Mouse (Mus musculus) myocyte (in vitro differentiated cells): Measurements from ENCODE around the gene Rem1. TPM values are rescaled to one million over a fixed set of nuclear protein-coding genes. Genes with fewer than 3 reads are reported as not detected.

Experiments used
- H3K27me3 ChIP-seq: one replicate; pipeline ENCODE4 v1.6.1; 2011; ENCODE audit not compliant: control insufficient read depth, insufficient read depth, insufficient read length
- H3K36me3 ChIP-seq: one replicate; pipeline ENCODE4 v1.6.1; 2011; ENCODE audit not compliant: control insufficient read depth, insufficient read depth
- H3K4me2 ChIP-seq: one replicate; pipeline ENCODE4 v1.6.1; 2011; ENCODE audit warnings: low read depth, control low read depth
- H3K4me3 ChIP-seq: one replicate; pipeline ENCODE4 v1.5.1; 2011; ENCODE audit warnings: mild to moderate bottlenecking, control low read depth, moderate library complexity
- H3K79me2 ChIP-seq: one replicate; pipeline ENCODE4 v1.6.1; 2011; ENCODE audit not compliant: control insufficient read depth, insufficient read depth
- H3ac ChIP-seq: one replicate; pipeline ENCODE4 v1.6.1; 2011; ENCODE audit not compliant: control insufficient read depth, insufficient read length
- CEBPB ChIP-seq: IDR thresholded peaks from 2 replicates; pipeline ENCODE4 v1.6.1; 2011; ENCODE audit warnings: mild to moderate bottlenecking, moderate library complexity; ENCODE audit not compliant: poor library complexity, insufficient read depth, severe bottlenecking
- E2F4 ChIP-seq: IDR thresholded peaks from one replicate; pipeline ENCODE4 v1.6.1; 2011; ENCODE audit warnings: mild to moderate bottlenecking, control low read depth, moderate library complexity; ENCODE audit not compliant: insufficient read depth
- MAX ChIP-seq: IDR thresholded peaks from one replicate; pipeline ENCODE4 v1.6.1; 2011; ENCODE audit warnings: low read depth, mild to moderate bottlenecking, control low read depth
- MYOD1 ChIP-seq, 3 experiments: IDR thresholded peaks; one replicate each; pipeline ENCODE4 v1.6.1; 2011; ENCODE audit warnings: control low read depth in 2 of 3, low read depth in 2 of 3, mild to moderate bottlenecking in 2 of 3, moderate library complexity in 1 of 3; ENCODE audit not compliant: insufficient read length in 2 of 3, control insufficient read depth in 1 of 3
- MYOG ChIP-seq, 3 experiments: IDR thresholded peaks; one replicate each; pipeline ENCODE4 v1.6.1; 2011; ENCODE audit warnings: control low read depth in 2 of 3, low read depth in 2 of 3, mild to moderate bottlenecking in 2 of 3; ENCODE audit not compliant: insufficient read length in 2 of 3, control insufficient read depth in 1 of 3, insufficient read depth in 1 of 3
- POLR2A ChIP-seq: IDR thresholded peaks from one replicate; pipeline ENCODE4 v1.6.1; 2011; ENCODE audit warnings: low read depth, mild to moderate bottlenecking, control low read depth, moderate library complexity; ENCODE audit not compliant: insufficient read length
- POLR2AphosphoS2 ChIP-seq: IDR thresholded peaks from one replicate; pipeline ENCODE4 v1.6.1; 2011; ENCODE audit warnings: low read depth, control low read depth; ENCODE audit not compliant: insufficient read length
- REST ChIP-seq: IDR thresholded peaks from one replicate; pipeline ENCODE4 v1.6.1; 2011; ENCODE audit warnings: mild to moderate bottlenecking, control low read depth, moderate library complexity; ENCODE audit not compliant: insufficient read depth, insufficient read length
- SRF ChIP-seq: IDR thresholded peaks from one replicate; pipeline ENCODE4 v1.6.1; 2011; ENCODE audit warnings: low read depth; ENCODE audit not compliant: control insufficient read depth, insufficient read length
- TCF12 ChIP-seq: IDR thresholded peaks from one replicate; pipeline ENCODE4 v1.6.1; 2011; ENCODE audit warnings: mild to moderate bottlenecking, control low read depth; ENCODE audit not compliant: poor library complexity, insufficient read depth, severe bottlenecking
- TCF3 ChIP-seq: IDR thresholded peaks from one replicate; pipeline ENCODE4 v1.6.1; 2011; ENCODE audit warnings: low read depth, control low read depth; ENCODE audit not compliant: insufficient read length
- USF1 ChIP-seq: IDR thresholded peaks from one replicate; pipeline ENCODE4 v1.6.1; 2011; ENCODE audit warnings: low read depth, mild to moderate bottlenecking, control low read depth, moderate library complexity
- polyA plus RNA-seq: library from polyadenylated mRNA; unstranded; fragments of >200 nt; fragmentation: generic; extraction: Trizol; gene quantifications from one replicate; pipeline ENCODE4 v1.2.1, GENCODE M21; 2012; ENCODE audit warnings: missing spikeins

The Rem1 gene
- 28.3 TPM for polyA plus RNA-seq

DNA sequence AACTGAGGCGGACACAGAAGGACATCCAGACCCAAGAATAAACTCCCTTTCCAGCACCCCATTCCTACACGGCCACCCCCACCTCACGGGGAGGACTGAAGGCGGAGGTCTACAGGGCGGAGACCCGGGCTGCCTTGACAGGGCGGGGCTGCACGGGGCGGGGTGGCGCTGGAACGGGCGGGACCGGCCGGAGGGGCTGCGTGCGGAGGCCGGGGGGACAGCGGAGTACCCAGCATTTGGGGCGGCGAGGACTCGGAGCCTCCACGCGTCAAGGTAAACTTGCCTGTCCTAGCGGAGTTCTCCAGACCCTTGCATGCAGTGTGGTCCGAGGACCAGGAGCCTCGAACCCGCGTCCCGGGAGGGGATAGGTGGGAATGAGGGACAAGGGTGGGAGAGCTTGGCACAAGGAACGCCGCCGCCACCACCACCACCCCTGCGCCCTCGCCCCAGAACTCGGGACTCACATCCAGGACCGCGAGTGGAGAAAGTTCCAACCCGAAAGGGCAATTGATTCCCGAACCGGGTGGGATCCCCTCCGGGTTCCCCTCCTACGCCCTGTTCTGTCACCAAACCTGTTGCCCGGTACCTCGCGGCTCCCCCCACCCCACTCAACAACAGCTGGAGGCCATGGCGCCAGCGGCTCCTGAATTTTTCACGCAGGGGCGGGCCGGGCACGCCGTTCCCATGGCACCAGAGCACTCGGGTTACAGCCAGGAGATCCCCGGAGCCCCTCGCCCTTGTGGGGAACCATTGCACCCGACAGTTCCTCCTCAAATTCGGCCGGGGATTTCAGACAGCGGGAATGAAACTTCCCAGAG, at the start of gene Rem1:
Gene Rem1, plus strand, starts transcription at position 178 of the 818 bp plus-strand sequence.
- peak within 1 kb of the TSS; percentile 37 for H3ac ChIP-seq
- peaks cover 23% of the 10 kb centered on the region for H3K79me2 ChIP-seq
- peak within 1 kb of the TSS; percentile 87 for H3K4me3 ChIP-seq
- peak within 1 kb of the TSS; percentile 85 for H3K4me2 ChIP-seq
- no peak for TF ChIP-seq TCF12
- peak; percentile 25 for TF ChIP-seq POLR2AphosphoS2
- no peak for TF ChIP-seq E2F4
- no peak for TF ChIP-seq REST
- peak; percentile 74 for TF ChIP-seq POLR2A
- TF ChIP-seq MYOD1 (IDR thresholded peaks at IDR 0.05; ENCODE audit: control insufficient read depth in 1 of 3, insufficient read length in 2 of 3, low read depth in 2 of 3), result peak in 2 of 3 experiments; percentile 35 to 71
- no peak for TF ChIP-seq MAX
- TF ChIP-seq SRF, result no peak
- TF ChIP-seq USF1, result no peak
- peak in 2 of 3 experiments; percentile 56 to 72 for TF ChIP-seq MYOG (IDR thresholded peaks at IDR 0.05; ENCODE audit: control insufficient read depth in 1 of 3, insufficient read depth in 1 of 3, insufficient read length in 2 of 3, low read depth in 2 of 3)
- H3K27me3 ChIP-seq, result no peaks in the 10 kb centered on the region
- no peaks in the 10 kb centered on the region for H3K36me3 ChIP-seq

DNA sequence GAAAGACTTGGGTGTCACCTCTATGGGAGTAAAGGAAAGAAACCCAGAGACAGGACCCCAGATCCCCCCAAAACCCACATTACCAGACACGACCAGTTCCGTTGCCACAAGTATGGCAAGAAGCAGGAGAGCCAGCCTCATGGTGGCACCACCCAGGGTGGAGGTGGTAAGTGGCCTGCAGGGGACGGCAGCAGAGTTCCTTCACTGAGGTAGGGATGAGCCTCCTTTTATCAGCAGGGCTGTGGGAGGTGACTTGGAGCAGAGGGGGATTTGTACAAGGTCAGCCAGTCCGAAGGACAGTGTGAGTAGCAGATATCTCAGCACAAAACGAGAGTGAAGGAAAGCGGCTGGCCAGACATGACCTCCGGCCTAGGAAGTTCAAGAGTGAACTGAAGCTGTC, 46.6 kb upstream of the Rem1 start, which contains the start of gene Defb19:
Gene Defb19, minus strand, starts transcription at position 206 of the 400 bp plus-strand sequence.
- Histone ChIP-seq H3ac (no peak within 1 kb of the TSS), H3K27me3 (peaks cover 33% of the 10 kb centered on the region), H3K4me3 (no peak within 1 kb of the TSS), H3K36me3 (no peaks in the 10 kb centered on the region), H3K4me2 (no peak within 1 kb of the TSS), H3K79me2 (no peaks in the 10 kb centered on the region)
- TF ChIP-seq MYOG (IDR thresholded peaks at IDR 0.05; ENCODE audit: control insufficient read depth in 1 of 3, insufficient read depth in 1 of 3, insufficient read length in 2 of 3, low read depth in 2 of 3) (no peak), TCF3 (no peak), MAX (no peak), SRF (no peak), MYOD1 (IDR thresholded peaks at IDR 0.05; ENCODE audit: control insufficient read depth in 1 of 3, insufficient read length in 2 of 3, low read depth in 2 of 3) (no peak), TCF12 (no peak), REST (no peak), POLR2AphosphoS2 (no peak), E2F4 (no peak), POLR2A (no peak), CEBPB (no peak), USF1 (no peak)

DNA sequence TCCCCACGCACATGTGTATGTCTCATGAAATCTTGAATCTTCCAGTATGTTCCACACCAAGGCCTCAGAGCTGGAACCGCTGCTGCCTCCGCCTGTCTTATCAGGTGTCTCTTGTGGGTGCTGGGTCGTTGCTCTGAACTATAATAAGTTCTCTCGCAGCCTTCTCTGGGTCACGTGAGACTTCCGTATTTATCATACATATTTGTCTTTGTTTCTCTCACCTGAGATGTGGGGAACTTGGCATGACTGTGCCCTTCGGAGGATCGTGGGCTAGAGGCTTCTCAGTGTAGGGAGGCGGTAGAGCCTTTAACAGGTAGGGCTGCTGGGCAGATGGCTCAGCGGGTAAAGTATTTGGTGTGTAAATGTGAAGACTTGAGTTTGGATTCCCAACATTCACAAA, 46.1 kb upstream of the Rem1 start:
- no peak for TF ChIP-seq POLR2AphosphoS2
- no peak for TF ChIP-seq TCF3
- TF ChIP-seq SRF, result no peak
- no peak for TF ChIP-seq MYOG (IDR thresholded peaks at IDR 0.05; ENCODE audit: control insufficient read depth in 1 of 3, insufficient read depth in 1 of 3, insufficient read length in 2 of 3, low read depth in 2 of 3)
- TF ChIP-seq REST, result no peak
- no peak for TF ChIP-seq E2F4
- no peak for TF ChIP-seq MAX
- no peak for TF ChIP-seq POLR2A
- no peak for TF ChIP-seq USF1
- TF ChIP-seq MYOD1 (IDR thresholded peaks at IDR 0.05; ENCODE audit: control insufficient read depth in 1 of 3, insufficient read length in 2 of 3, low read depth in 2 of 3), result no peak
- no peak for TF ChIP-seq CEBPB
- no peak for TF ChIP-seq TCF12
- Histone ChIP-seq H3K36me3 (no peaks in the 10 kb centered on the region), H3ac (no peak overlapping the region), H3K27me3 (peaks cover 31% of the 10 kb centered on the region), H3K4me3 (no peak overlapping the region), H3K4me2 (no peak overlapping the region), H3K79me2 (no peaks in the 10 kb centered on the region)

DNA sequence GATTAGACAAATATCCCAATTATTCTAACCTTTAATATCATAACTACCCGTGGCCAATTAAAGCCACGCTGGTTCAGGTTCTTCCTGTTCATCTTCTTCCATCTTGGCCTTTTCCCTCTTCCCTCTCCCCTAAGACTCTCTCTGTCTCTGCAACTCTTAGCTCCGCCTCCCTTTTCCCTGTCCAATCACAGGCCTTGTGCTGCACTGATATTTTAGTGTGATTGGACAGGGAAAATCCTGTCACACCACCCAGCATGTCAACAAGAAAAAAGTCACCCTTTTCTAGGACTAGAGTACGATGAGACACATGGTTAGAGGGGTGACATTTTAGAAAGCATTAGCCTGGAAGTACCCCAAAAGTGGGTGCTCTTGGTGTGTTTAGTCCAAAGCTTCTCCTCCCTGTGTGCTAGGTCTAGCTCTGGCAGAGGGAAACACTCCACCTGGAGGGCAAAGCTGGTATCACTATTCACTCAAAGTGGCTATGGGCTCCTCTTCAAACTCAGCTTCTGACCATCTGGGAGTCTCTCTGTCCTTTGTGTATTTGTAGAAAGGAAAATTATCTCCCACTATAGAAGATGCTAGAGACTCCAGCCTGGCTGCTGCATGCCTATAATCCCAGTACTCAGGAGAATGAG, 39.7 kb upstream of the Rem1 start:
- H3K79me2 ChIP-seq, result no peaks in the 10 kb centered on the region
- H3K36me3 ChIP-seq, result no peaks in the 10 kb centered on the region
- no peak overlapping the region for H3ac ChIP-seq
- TF ChIP-seq SRF, result no peak
- H3K27me3 ChIP-seq, result peaks cover 16% of the 10 kb centered on the region
- H3K4me2 ChIP-seq, result no peak overlapping the region
- H3K4me3 ChIP-seq, result no peak overlapping the region
